Mouse (Mus musculus): ENCODE measurements around the gene Ubqln4. TPM values are rescaled to one million over a fixed set of nuclear protein-coding genes. Genes with fewer than 3 reads are reported as not detected.

Ubqln4 gene
- total and polyA plus RNA-seq, 3 experiments = 40.6 to 81.2 (median 63.4) TPM

- DNase-seq (ENCODE audit: low spot score) = no peak
- ATAC-seq (ENCODE audit: extremely low read depth, insufficient number of reproducible peaks, low FRiP score, poor library complexity, severe bottlenecking) = no peak
- Histone ChIP-seq H3K9me3 (replicated peaks) (no peaks in the 10 kb centered on the region), H3K27me3 (ENCODE audit: insufficient read depth, low read length) (peaks cover 40% of the 10 kb centered on the region), H3K36me3 (replicated peaks) (peaks cover 6% of the 10 kb centered on the region), H3K4me1 (ENCODE audit: insufficient read depth, low read depth, low read length) (peaks cover 53% of the 10 kb centered on the region), H3K4me3 (ENCODE audit: low read depth, low read length) (no peak overlapping the region)
- TF ChIP-seq GATA1 (IDR thresholded peaks at IDR 0.05; ENCODE audit: borderline replicate concordance, low read length) (no peak), GATA2 (IDR thresholded peaks at IDR 0.05; ENCODE audit: borderline replicate concordance, low read depth, low read length) (no peak), CTCF (IDR thresholded peaks at IDR 0.05; ENCODE audit: low read depth, low read length) (no peak), POLR2AphosphoS5 (IDR thresholded peaks at IDR 0.05; ENCODE audit: insufficient replicate concordance, low read depth, low read length) (no peak), TAL1 (conservative IDR thresholded peaks at IDR 0.05; ENCODE audit: low read depth, low read length) (no peak)
These were observed 63.5 kb downstream of the Ubqln4 start for GRCm38 (mm10) chr3:88616951-88617500.

GRCm38 (mm10) chr3:88618074-88618871 is 64.7 kb downstream of the Ubqln4 start:
- Histone ChIP-seq H3K4me1 (ENCODE audit: insufficient read depth, low read depth, low read length) (peaks cover 58% of the 10 kb centered on the region), H3K4me3 (ENCODE audit: low read depth, low read length) (no peak overlapping the region), H3K9me3 (replicated peaks) (no peaks in the 10 kb centered on the region), H3K36me3 (replicated peaks) (peaks cover 10% of the 10 kb centered on the region), H3K27me3 (ENCODE audit: insufficient read depth, low read length) (peaks cover 40% of the 10 kb centered on the region)
- ATAC-seq (ENCODE audit: extremely low read depth, insufficient number of reproducible peaks, low FRiP score, poor library complexity, severe bottlenecking) (no peak), DNase-seq (ENCODE audit: low spot score) (no peak)
- TF ChIP-seq GATA2 (IDR thresholded peaks at IDR 0.05; ENCODE audit: borderline replicate concordance, low read depth, low read length) (no peak), CTCF (IDR thresholded peaks at IDR 0.05; ENCODE audit: low read depth, low read length) (no peak), POLR2AphosphoS5 (IDR thresholded peaks at IDR 0.05; ENCODE audit: insufficient replicate concordance, low read depth, low read length) (no peak), GATA1 (IDR thresholded peaks at IDR 0.05; ENCODE audit: borderline replicate concordance, low read length) (no peak), TAL1 (conservative IDR thresholded peaks at IDR 0.05; ENCODE audit: low read depth, low read length) (no peak)

Other genes starting within 250 kb of the Ubqln4 start
- 119 and 123 TPM in 2 replicates for gene Glmp, start 228.7 kb upstream of the Ubqln4 start, total RNA-seq (2014; fragmentation: Nextera tagmentation)
- gene Glmp, start 228.7 kb upstream of the Ubqln4 start, total RNA-seq (2017) = 65.7 and 89.1 TPM in 2 replicates
- 31.4 and 67.5 TPM in 2 replicates for gene Glmp, start 228.7 kb upstream of the Ubqln4 start, polyA plus RNA-seq (2012)
- gene Tmem79, start 217.6 kb upstream of the Ubqln4 start, total RNA-seq (2014; fragmentation: Nextera tagmentation) = 3.8 and 8.1 TPM in 2 replicates
- gene Tmem79, start 217.6 kb upstream of the Ubqln4 start, total RNA-seq (2017) = 1.1 and 1.6 TPM in 2 replicates
- gene Tmem79, start 217.6 kb upstream of the Ubqln4 start, polyA plus RNA-seq (2012) = 1.3 and 2.7 TPM in 2 replicates
- 47.5 and 59.3 TPM in 2 replicates for gene Smg5, start 217.5 kb upstream of the Ubqln4 start, total RNA-seq (2014; fragmentation: Nextera tagmentation)
- gene Smg5, start 217.5 kb upstream of the Ubqln4 start, total RNA-seq (2017) = 53.9 and 57.6 TPM in 2 replicates
- 56.8 and 78.5 TPM in 2 replicates for gene Smg5, start 217.5 kb upstream of the Ubqln4 start, polyA plus RNA-seq (2012)
- not detected in 2 replicates for gene Paqr6, start 189.2 kb upstream of the Ubqln4 start, total RNA-seq (2014; fragmentation: Nextera tagmentation)
- gene Paqr6, start 189.2 kb upstream of the Ubqln4 start, total RNA-seq (2017) = 0.12 and 0.38 TPM in 2 replicates
- not detected in 2 replicates for gene Paqr6, start 189.2 kb upstream of the Ubqln4 start, polyA plus RNA-seq (2012)
- gene Bglap3, start 181.0 kb upstream of the Ubqln4 start, total RNA-seq (2014; fragmentation: Nextera tagmentation) = not detected in 2 replicates
- 0.16 and 0.17 TPM in 2 replicates for gene Bglap3, start 181.0 kb upstream of the Ubqln4 start, total RNA-seq (2017)
- not detected in 2 replicates for gene Bglap3, start 181.0 kb upstream of the Ubqln4 start, polyA plus RNA-seq (2012)
- gene Bglap2, start 175.1 kb upstream of the Ubqln4 start, total RNA-seq (2014; fragmentation: Nextera tagmentation) = not detected in 2 replicates
- not detected in 2 replicates for gene Bglap2, start 175.1 kb upstream of the Ubqln4 start, total RNA-seq (2017)
- gene Bglap2, start 175.1 kb upstream of the Ubqln4 start, polyA plus RNA-seq (2012) = not detected in 2 replicates
- gene Bglap, start 169.3 kb upstream of the Ubqln4 start, total RNA-seq (2014; fragmentation: Nextera tagmentation) = not detected in 2 replicates
- gene Bglap, start 169.3 kb upstream of the Ubqln4 start, total RNA-seq (2017) = not detected in 2 replicates
- gene Bglap, start 169.3 kb upstream of the Ubqln4 start, polyA plus RNA-seq (2012) = not detected in 2 replicates
- gene Pmf1, start 143.4 kb upstream of the Ubqln4 start, total RNA-seq (2014; fragmentation: Nextera tagmentation) = 273 and 301 TPM in 2 replicates
- 110 and 117 TPM in 2 replicates for gene Pmf1, start 143.4 kb upstream of the Ubqln4 start, total RNA-seq (2017)
- gene Pmf1, start 143.4 kb upstream of the Ubqln4 start, polyA plus RNA-seq (2012) = 254 and 283 TPM in 2 replicates
- gene Slc25a44, start 128.6 kb upstream of the Ubqln4 start, total RNA-seq (2014; fragmentation: Nextera tagmentation) = 62.0 and 62.3 TPM in 2 replicates
- 50.3 and 50.9 TPM in 2 replicates for gene Slc25a44, start 128.6 kb upstream of the Ubqln4 start, total RNA-seq (2017)
- gene Slc25a44, start 128.6 kb upstream of the Ubqln4 start, polyA plus RNA-seq (2012) = 17.4 and 23.0 TPM in 2 replicates
- gene Sema4a, start 92.6 kb upstream of the Ubqln4 start, total RNA-seq (2014; fragmentation: Nextera tagmentation) = 1.1 TPM in 1 of 2 replicates, not detected in the other
- 0.23 and 0.66 TPM in 2 replicates for gene Sema4a, start 92.6 kb upstream of the Ubqln4 start, total RNA-seq (2017)
- 1.3 and 1.7 TPM in 2 replicates for gene Sema4a, start 92.6 kb upstream of the Ubqln4 start, polyA plus RNA-seq (2012)
- 69.3 and 72.1 TPM in 2 replicates for gene Lmna, start 43.8 kb upstream of the Ubqln4 start, total RNA-seq (2014; fragmentation: Nextera tagmentation)
- gene Lmna, start 43.8 kb upstream of the Ubqln4 start, total RNA-seq (2017) = 96.4 and 98.2 TPM in 2 replicates
- 336 and 381 TPM in 2 replicates for gene Lmna, start 43.8 kb upstream of the Ubqln4 start, polyA plus RNA-seq (2012)
- gene Mex3a, start 21.4 kb upstream of the Ubqln4 start, total RNA-seq (2014; fragmentation: Nextera tagmentation) = 6.2 and 8.2 TPM in 2 replicates
- gene Mex3a, start 21.4 kb upstream of the Ubqln4 start, total RNA-seq (2017) = 1.7 and 2.0 TPM in 2 replicates
- 9.0 and 9.6 TPM in 2 replicates for gene Mex3a, start 21.4 kb upstream of the Ubqln4 start, polyA plus RNA-seq (2012)
- gene Rab25, start 5.5 kb upstream of the Ubqln4 start, total RNA-seq (2014; fragmentation: Nextera tagmentation) = 1.6 and 4.5 TPM in 2 replicates
- 0.35 TPM in 1 of 2 replicates, not detected in the other for gene Rab25, start 5.5 kb upstream of the Ubqln4 start, total RNA-seq (2017)
- gene Rab25, start 5.5 kb upstream of the Ubqln4 start, polyA plus RNA-seq (2012) = 0.67 and 0.88 TPM in 2 replicates
- gene Lamtor2, start 684 bp upstream of the Ubqln4 start, total RNA-seq (2014; fragmentation: Nextera tagmentation) = 44.7 and 64.5 TPM in 2 replicates
- 97.5 and 98.0 TPM in 2 replicates for gene Lamtor2, start 684 bp upstream of the Ubqln4 start, total RNA-seq (2017)
- 96.1 and 182 TPM in 2 replicates for gene Lamtor2, start 684 bp upstream of the Ubqln4 start, polyA plus RNA-seq (2012)
- gene Ssr2, start 22.1 kb downstream of the Ubqln4 start, total RNA-seq (2014; fragmentation: Nextera tagmentation) = 269 and 289 TPM in 2 replicates
- 132 and 134 TPM in 2 replicates for gene Ssr2, start 22.1 kb downstream of the Ubqln4 start, total RNA-seq (2017)
- gene Ssr2, start 22.1 kb downstream of the Ubqln4 start, polyA plus RNA-seq (2012) = 123 and 280 TPM in 2 replicates
- gene Arhgef2, start 52.2 kb downstream of the Ubqln4 start, total RNA-seq (2014; fragmentation: Nextera tagmentation) = 170 and 181 TPM in 2 replicates
- 64.2 and 66.2 TPM in 2 replicates for gene Arhgef2, start 52.2 kb downstream of the Ubqln4 start, total RNA-seq (2017)
- gene Arhgef2, start 52.2 kb downstream of the Ubqln4 start, polyA plus RNA-seq (2012) = 277 and 291 TPM in 2 replicates
- gene Rxfp4, start 99.4 kb downstream of the Ubqln4 start, total RNA-seq (2014; fragmentation: Nextera tagmentation) = not detected in 2 replicates
- gene Rxfp4, start 99.4 kb downstream of the Ubqln4 start, total RNA-seq (2017) = 0.12 TPM in 1 of 2 replicates, not detected in the other
- not detected in 2 replicates for gene Rxfp4, start 99.4 kb downstream of the Ubqln4 start, polyA plus RNA-seq (2012)
- gene Khdc4, start 132.0 kb downstream of the Ubqln4 start, total RNA-seq (2014; fragmentation: Nextera tagmentation) = 98.1 and 102 TPM in 2 replicates
- 83.9 and 88.8 TPM in 2 replicates for gene Khdc4, start 132.0 kb downstream of the Ubqln4 start, total RNA-seq (2017)
- gene Khdc4, start 132.0 kb downstream of the Ubqln4 start, polyA plus RNA-seq (2012) = 16.7 and 18.5 TPM in 2 replicates
- gene Rit1, start 163.1 kb downstream of the Ubqln4 start, total RNA-seq (2014; fragmentation: Nextera tagmentation) = 29.7 and 30.8 TPM in 2 replicates
- gene Rit1, start 163.1 kb downstream of the Ubqln4 start, total RNA-seq (2017) = 30.2 and 35.8 TPM in 2 replicates
- gene Rit1, start 163.1 kb downstream of the Ubqln4 start, polyA plus RNA-seq (2012) = 18.2 and 18.3 TPM in 2 replicates
- 3.1 and 4.4 TPM in 2 replicates for gene Syt11, start 221.4 kb downstream of the Ubqln4 start, total RNA-seq (2014; fragmentation: Nextera tagmentation)
- gene Syt11, start 221.4 kb downstream of the Ubqln4 start, total RNA-seq (2017) = 0.52 and 0.82 TPM in 2 replicates
- gene Syt11, start 221.4 kb downstream of the Ubqln4 start, polyA plus RNA-seq (2012) = 0.11 and 0.14 TPM in 2 replicates